Mouse (Mus musculus) adipocyte (in vitro differentiated cells): Measurements from ENCODE around the gene Gm2115.

ENCODE experiments used
- DNase-seq: peaks from one replicate; pipeline ENCODE4 v3.0.0-alpha.2; 2016; ENCODE audit warnings: low spot score

Gene Gm2115

GRCm38 (mm10) chr7:84528796-84529533 lies at the start of gene Gm2115:
Gm2115 (plus strand) TSS chr7:84528954.
- DNase-seq, result peak; percentile 18

DNA sequence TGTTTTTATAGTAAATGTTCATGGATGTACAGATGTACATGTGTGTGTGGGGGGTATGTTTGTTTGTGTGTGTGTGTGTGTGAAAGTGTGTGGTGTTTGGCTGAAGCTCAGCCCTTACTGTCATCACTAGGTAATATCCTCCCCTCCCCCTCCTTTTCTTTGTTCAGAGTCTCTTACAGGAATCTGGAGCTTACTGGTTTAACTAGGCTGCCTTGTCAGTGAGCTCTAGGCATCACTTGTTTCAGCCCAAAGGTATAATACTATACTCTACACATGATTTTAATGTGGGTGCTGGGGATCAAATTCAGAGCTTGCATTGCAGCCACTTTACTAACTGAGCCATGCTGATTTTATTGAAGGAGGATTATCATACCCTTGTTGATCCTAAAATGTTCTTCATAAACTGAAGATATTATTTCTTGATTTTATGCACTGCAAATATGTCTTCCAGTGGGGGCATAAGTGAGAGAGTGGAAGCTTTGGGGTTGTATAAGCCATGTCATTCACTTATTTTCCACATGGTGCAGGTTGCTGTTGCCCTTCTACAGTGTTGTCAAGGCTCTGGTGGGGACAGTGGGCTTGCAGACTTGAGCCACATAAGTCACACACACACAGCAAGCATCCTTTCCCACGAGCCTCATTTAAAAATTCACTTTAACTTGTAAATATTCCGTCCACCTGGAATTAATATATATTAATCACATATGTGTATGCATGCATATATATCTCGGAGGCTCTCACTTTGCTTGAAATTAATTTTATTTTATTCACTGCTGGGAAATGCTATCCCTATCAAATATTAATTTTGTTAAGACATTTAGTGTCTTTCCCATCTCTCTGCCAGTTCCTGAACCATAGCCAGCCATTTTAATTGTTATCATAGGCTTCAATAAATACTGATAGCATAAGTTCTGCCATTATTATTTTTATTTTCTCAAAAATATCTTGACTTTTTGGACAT lies 45.0 kb upstream of the Gm2115 start:
- DNase-seq, result no peak

DNA sequence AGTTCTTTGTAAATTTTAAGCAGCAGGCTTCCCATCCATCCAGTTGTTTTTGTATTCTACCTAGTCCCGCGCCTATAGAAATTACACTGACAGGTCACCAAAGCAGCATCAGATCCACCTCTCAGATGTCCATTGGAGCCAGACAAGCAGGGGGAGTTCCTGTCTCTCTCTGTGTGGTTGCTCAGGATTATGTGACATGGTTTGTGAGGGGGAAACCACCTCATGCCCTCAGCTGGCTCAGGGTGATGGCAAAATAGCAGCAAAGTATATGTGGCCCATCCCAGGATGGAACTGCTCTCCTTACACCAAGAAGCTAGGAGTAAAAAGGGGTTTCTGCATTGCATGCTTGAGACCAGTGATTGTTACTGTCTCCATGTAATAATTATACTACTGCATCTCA lies 42.3 kb upstream of the Gm2115 start:
- DNase-seq, result no peak

DNA sequence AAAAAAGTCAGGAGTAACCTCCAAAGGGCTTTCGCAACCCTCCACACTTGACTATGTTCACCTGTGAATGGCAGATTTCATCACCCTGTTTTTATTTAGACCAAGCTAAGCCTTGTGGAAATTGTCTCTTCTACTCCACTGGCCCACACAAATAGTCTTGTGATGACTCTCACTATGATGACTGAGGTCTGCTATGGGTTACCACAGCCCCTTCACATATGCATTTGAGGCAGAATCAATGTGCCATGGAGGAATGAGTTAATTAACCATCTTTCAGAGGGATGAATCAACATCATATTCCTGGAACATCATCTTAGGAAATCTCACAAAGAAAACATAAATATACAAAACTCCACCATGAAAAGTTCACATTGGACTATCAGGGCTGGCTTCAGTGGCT lies 25.6 kb upstream of the Gm2115 start:
- DNase-seq, result no peak

DNA sequence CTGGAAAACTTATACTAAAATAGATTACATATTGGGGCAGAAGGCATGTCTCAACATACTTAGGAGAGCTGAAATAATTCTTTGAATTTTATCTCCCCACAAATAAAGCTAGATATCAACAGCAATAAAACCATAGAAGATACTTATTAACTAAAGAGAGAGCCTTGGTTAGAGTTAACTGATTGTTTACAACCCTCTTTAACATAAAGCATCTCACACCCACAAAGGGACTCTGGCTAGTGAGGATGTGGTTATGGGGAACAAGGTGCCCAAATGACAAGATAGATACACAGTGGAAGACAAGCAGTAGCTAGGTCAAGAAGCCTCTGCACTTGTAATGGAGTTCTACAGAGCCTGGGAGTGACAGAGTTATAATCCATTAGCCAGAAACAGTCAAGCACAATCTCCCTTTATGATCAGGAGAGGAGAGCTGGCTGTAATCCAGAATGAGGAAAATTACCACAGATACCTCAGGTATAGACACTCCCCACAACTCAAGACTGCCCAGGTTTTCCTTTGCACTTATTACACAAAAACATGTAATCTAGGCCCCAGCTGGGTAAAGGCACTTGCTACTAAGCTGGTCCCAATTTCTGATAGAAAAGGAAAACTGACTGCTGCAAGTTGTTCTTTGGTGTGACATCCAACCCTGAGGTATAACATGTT lies 10.1 kb upstream of the Gm2115 start:
- DNase-seq, result no peak

GRCm38 (mm10) chr7:84521329-84521728 lies 7.4 kb upstream of the Gm2115 start:
- no peak for DNase-seq

- peak; percentile 17 for DNase-seq
Measured at GRCm38 (mm10) chr7:84522426-84522825, 6.3 kb upstream of the Gm2115 start.

DNA sequence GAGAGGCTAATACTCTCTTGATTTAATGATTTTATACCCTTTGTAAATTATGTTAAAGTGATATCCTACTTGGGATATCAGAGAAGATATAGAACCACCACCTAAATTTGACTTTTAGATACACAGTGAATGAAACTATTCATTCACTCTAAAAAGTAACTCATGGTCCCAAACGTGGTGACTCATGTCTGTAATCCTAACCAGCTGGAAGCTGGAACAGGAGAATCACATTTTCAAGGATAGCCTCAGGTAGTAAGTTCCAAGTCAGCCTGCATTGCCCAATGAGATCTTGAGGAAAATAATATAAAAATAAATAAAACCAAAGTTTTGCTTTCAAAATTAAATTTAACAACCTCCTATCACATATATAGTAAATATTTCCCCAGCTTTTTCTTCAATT lies 2.6 kb upstream of the Gm2115 start:
- no peak for DNase-seq

- DNase-seq, result no peak
Measured at GRCm38 (mm10) chr7:84532795-84533194, 4.0 kb downstream of the Gm2115 start.

- DNase-seq, result no peak
Measured at GRCm38 (mm10) chr7:84534632-84535031, 5.9 kb downstream of the Gm2115 start.

- no peak for DNase-seq
Measured at GRCm38 (mm10) chr7:84544946-84545345, 16.2 kb downstream of the Gm2115 start.

DNA sequence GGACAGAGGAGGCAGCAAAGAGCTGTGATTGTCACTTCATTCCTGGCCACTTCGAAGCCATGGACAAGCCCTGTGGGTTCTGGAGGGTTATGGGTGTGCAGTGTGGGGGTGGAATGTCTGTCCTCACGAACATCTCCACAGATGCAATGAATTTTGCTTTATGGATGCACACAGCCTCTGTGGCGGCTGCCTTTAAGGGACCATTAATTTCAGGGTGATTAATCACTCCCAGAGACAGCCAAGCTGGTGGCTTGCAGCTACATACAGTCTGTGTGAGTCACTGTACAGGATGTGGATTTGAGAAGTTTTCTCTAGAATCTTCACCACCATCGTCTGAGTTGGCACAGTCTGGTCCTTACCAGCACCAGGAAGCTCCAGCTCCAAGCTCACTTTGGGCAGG lies 17.9 kb downstream of the Gm2115 start:
- DNase-seq, result no peak

DNA sequence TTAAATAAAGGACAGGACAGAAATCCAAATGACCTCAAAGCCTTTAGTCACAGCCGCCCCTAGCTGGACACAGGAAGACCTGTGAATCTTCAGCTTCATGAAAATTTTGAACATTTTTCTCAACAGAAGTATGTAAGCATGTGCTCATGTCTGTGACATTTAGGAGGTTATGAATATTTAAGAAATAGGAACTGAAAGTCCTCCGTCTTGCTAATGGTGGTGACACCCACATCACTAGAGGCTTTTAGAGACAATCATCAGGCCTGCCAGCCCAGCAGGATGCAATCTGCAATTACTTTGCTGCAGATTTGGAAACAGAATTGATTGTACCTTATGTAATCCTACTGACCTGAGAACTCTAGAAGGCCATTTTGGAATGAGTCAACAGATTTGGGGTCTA lies 22.7 kb downstream of the Gm2115 start:
- DNase-seq, result no peak

- DNase-seq, result no peak
Measured at GRCm38 (mm10) chr7:84555294-84555693, 26.5 kb downstream of the Gm2115 start.

GRCm38 (mm10) chr7:84557332-84557731 lies 28.6 kb downstream of the Gm2115 start:
- DNase-seq, result no peak

GRCm38 (mm10) chr7:84560500-84560899 lies 31.7 kb downstream of the Gm2115 start:
- no peak for DNase-seq

DNA sequence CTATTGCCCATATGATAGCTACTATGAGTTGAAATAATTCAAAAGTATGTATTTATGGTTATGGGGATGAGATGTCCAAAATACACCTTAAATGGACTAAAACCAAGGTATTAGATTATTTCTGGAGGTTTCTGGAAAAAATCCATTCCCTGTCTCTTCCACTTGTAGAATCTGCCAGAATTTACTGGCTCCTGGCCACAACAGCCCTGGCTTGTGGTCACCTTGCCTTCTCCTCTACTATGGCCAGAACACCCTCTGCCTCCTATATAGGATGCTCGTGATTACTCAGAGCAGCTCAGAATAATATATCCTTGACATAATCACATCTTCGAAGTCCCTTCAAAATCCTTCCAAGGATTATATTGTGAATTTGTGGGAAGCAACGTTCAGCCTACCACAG lies 35.5 kb downstream of the Gm2115 start:
- no peak for DNase-seq

- no peak for DNase-seq
Measured at GRCm38 (mm10) chr7:84566200-84566599, 37.4 kb downstream of the Gm2115 start.

- peak; percentile 11 for DNase-seq
Measured at GRCm38 (mm10) chr7:84577034-84577433, 48.3 kb downstream of the Gm2115 start.

DNA sequence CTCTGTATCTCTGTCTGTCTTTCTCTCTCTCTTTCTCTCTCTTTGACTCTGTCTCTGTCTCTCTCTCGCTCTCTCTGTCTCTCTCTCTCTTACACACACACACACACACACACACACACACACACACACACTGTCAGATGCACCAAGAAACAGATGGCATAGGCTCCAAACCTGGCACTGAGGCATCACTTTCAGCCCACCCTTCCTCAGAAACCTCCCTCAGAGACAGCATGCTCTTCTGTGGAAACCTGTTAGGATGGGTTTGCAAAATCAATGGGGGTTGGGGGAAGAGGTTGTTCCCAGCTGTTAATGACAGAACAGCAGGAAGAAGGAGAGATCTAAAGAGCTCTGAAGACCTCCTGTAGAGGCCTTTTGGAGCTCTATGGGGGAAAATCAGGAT lies 50.1 kb downstream of the Gm2115 start:
- no peak for DNase-seq

GRCm38 (mm10) chr7:84579769-84580168 lies 51.0 kb downstream of the Gm2115 start:
- DNase-seq, result no peak

DNA sequence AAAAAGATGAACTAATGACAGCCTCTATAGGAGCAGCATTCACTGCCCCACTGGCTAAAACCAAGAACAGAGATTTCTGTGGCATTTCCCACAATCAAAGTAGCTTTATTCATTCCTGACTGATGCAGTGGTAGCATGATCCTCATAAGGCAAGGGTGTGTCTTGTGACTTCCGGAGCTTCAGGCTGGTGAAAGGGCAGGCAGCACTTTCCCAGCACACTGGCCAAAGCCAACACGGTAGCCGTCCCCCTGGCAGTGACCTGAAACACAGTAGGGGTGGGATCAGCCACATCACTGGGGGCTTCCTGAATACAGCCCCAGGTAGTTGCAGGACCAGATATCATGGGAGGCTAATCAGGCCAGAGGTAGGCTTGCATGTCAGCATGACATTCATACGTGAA lies 56.3 kb downstream of the Gm2115 start:
- no peak for DNase-seq
